Mouse (Mus musculus) testis, adult 2 months (tissue): ENCODE results near the gene E2f4. TPM values are rescaled to one million over a fixed set of nuclear protein-coding genes. Genes with fewer than 3 reads are reported as not detected.
A peak's percentile ranks its signal among the peaks of the same experiment; 100 is the strongest.

ENCODE experiments used
- H3K27ac ChIP-seq: fragments of 200-500 bp; 2 replicates; pipeline ENCODE4 v1.5.1; 2012; ENCODE audit warnings: low read depth, low read length; ENCODE audit not compliant: control insufficient read depth, insufficient read depth
- H3K27me3 ChIP-seq: fragments of 200-500 bp; 2 replicates; pipeline ENCODE4 v1.6.1; 2012; ENCODE audit warnings: mild to moderate bottlenecking, low read length, moderate library complexity; ENCODE audit not compliant: control insufficient read depth, insufficient read depth
- H3K36me3 ChIP-seq: fragments of 200-500 bp; 2 replicates; pipeline ENCODE4 v1.6.1; 2012; ENCODE audit warnings: mild to moderate bottlenecking, low read length; ENCODE audit not compliant: control insufficient read depth, insufficient read depth
- H3K4me1 ChIP-seq: fragments of 200-500 bp; 2 replicates; pipeline ENCODE4 v1.6.1; 2012; ENCODE audit warnings: low read length; ENCODE audit not compliant: control insufficient read depth, insufficient read depth
- H3K4me3 ChIP-seq: fragments of 200-500 bp; 2 replicates; pipeline ENCODE4 v1.5.1; 2012; ENCODE audit warnings: low read depth, mild to moderate bottlenecking, low read length, moderate library complexity, mixed read lengths; ENCODE audit not compliant: control insufficient read depth
- CTCF ChIP-seq: fragments of 200-500 bp; IDR thresholded peaks from 2 replicates; pipeline ENCODE4 v1.5.1; 2012; ENCODE audit warnings: low read depth, mild to moderate bottlenecking, inconsistent platforms, low read length, moderate library complexity; ENCODE audit not compliant: control insufficient read depth, insufficient read depth, insufficient replicate concordance
- POLR2A ChIP-seq: fragments of 200-500 bp; IDR thresholded peaks from 2 replicates; pipeline ENCODE4 v1.6.1; 2012; ENCODE audit warnings: low read depth, mild to moderate bottlenecking, inconsistent platforms, low read length, moderate library complexity; ENCODE audit not compliant: control insufficient read depth
- polyA plus RNA-seq: library from polyadenylated mRNA; depleted of rRNA; stranded (reverse); fragments of >200 nt; gene quantifications from 2 replicates; pipeline ENCODE4 v1.2.3, GENCODE M21; 2012; rRNA removed

E2f4 gene
- 64.1 and 67.7 TPM in 2 replicates for polyA plus RNA-seq

DNA sequence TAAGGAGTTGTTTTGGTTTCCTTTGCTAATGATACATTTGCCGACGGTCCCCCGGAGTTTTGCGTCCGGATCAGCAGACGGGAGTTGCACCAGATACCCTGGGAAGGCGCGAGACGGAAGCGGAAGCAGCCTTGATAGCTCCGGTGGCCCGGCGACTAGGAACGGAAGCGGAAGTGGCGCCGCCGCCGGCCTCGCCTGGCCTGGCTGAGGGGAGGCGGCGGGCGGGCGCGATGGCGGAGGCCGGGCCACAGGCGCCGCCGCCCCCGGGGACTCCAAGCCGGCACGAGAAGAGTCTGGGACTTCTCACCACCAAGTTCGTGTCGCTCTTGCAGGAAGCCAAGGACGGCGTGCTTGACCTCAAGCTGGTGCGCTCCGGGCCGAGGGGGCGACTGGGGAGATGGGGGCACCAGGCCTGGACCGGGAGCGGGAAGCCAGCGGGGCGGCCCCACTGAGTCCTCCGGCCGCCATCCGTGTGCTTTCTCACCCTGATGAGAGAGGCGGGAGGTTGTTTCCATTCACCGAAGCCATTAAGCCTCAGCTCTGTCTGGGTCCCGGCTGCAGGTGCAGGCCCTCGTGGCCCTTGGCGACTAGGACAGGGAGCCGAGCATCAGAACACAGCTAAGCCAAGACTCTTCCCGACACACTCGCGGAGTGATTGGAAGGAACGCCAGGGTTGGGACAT, at the start of gene E2f4:
Gene E2f4, plus strand, starts transcription at position 153 of the 682 bp plus-strand sequence.
- TF ChIP-seq CTCF (no peak), POLR2A (peak; percentile 69; the same call in 1 of the 2 replicates)
- Histone ChIP-seq H3K36me3 (peaks cover 2% of the 10 kb centered on the region; the same call in 1 of the 2 replicates), H3K4me1 (peaks cover 10% of the 10 kb centered on the region), H3K4me3 (peak within 1 kb of the TSS; percentile 94), H3K27me3 (no peaks in the 10 kb centered on the region), H3K27ac (peak within 1 kb of the TSS; percentile 75)

DNA sequence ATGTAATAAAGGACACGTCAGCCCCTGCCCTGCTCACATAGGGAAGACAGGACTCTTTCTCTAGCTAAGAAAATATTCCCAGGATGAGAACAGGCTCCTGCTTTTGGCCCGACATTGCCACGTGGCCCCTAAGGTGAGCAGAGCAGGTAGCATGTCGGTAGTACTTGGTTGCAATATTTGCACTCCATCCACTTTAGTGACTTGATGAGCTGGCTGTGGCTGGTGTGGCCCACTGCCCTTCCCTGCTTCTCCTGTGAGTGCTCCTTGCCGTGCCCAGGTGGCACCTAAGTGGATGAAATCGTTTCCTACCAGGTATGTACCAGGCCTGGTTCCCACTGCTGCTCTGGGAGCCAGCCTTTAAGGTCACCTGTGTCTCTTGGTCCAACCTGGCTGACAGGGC, 45.5 kb upstream of the E2f4 start:
- peaks cover 3% of the 10 kb centered on the region; the same call in 1 of the 2 replicates for H3K36me3 ChIP-seq
- no peak overlapping the region for H3K4me3 ChIP-seq
- no peak overlapping the region for H3K27ac ChIP-seq
- H3K27me3 ChIP-seq: no peaks in the 10 kb centered on the region
- H3K4me1 ChIP-seq: peaks cover 22% of the 10 kb centered on the region
- TF ChIP-seq CTCF (no peak), POLR2A (no peak)

DNA sequence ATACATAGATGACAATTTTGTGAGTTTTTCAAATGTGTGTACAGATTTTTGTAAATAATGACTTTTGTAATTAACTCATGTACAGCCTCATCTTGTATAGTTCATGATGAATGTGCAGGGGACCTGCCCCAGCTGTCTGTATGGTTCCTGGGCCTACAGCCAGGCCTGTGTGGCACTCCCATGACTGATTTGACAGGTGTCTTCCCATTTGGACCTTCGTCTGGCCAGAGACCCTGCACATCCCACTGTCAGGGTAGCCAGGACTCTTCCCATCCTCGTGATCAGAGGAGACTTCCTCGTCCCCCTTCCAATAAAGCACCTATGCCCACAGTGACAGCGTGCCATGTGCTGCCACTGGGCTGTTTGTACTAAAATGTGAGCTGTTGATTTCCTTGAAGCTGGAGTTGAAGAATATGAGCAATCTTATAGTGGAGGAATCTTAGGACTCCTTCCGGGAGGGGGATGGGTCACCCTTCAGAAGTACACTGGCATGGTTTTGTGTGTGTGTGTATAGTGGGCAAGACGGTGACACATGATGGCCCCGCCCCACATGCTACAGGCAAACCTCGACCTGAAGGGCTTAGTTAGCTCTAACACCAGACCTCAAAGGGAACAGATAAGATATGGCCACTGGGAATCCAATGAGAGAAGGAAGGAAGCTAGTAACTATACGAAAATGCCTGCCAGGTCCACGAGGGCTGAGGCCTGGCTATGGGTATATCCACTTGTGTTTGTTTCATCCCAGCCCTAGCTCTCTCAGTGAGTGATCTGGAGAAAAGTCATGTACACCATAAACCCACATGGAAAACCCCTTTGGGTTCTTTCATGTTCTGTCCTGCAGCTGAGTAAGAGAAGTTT, 44.6 kb upstream of the E2f4 start:
- peaks cover 3% of the 10 kb centered on the region; the same call in 1 of the 2 replicates for H3K36me3 ChIP-seq
- TF ChIP-seq POLR2A (no peak), CTCF (no peak)
- H3K4me3 ChIP-seq: no peak overlapping the region
- H3K27ac ChIP-seq: no peak overlapping the region
- H3K4me1 ChIP-seq: peaks cover 22% of the 10 kb centered on the region
- no peaks in the 10 kb centered on the region for H3K27me3 ChIP-seq

DNA sequence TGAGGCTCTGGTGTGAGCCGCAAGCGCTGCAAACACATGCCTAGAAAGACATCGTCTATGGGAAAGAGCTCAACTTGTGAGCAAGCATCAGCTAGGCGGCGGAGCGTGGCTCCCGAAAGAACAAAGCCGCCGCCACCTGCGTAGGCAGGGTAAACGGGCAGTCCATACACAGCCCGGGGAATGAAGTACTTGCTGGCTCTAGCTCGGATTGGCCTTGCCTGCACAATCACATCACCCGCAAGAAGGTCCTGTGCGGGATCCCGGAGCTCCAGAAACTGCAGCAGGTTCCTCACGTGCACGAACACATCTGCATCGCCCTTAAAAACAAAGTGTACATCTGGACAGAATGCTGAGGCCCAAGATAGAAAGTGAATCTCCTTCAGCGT, 43.7 kb upstream of the E2f4 start:
- Histone ChIP-seq H3K36me3 (peaks cover 3% of the 10 kb centered on the region; the same call in 1 of the 2 replicates), H3K4me3 (peak overlapping the region; percentile 79), H3K27me3 (no peaks in the 10 kb centered on the region), H3K4me1 (peaks cover 24% of the 10 kb centered on the region), H3K27ac (0 out of 2 replicates have a peak overlapping the region, but pooled peaks have one; percentile 25)
- TF ChIP-seq CTCF (no peak), POLR2A (no peak)

DNA sequence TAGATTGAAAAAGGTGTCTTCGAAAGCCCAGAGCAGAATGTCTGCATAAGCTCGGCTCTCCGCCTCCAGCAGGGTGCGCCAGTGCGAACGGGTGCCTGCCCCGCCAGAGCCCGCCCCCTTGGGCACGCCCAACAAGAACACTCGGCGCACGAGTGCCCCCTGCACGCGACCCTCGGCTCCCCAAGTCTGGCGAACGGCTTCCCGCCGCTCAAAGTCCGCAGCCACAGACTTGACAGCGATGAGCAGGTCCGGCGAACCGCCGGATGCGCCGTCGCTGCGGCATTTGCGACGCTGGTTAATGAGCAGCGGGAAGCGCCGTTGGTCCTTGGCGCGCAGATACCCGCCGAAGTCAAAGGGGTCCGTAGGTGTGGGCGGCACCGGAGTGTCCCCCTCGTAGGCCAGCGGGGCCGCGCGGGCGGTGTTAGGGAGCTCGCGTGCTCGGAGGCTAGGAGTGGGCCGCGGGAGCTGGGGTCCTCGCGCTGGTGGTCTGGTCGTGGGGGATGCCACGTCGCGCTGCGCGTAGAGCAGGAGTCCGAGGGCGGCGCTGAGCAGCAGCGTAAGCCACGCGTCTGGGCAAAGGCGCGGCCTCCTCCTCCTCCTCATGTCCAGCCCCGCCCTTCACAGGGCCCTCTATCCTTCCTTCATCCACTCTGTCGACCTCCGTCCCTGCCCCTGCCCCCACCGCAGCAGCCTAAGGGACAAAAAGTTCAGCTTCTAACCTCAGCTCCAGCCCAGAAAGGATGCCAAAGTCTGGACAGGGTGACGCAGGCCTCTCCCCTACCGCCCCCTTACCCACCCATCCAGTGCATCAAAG, 43.1 kb upstream of the E2f4 start:
- Histone ChIP-seq H3K27me3 (no peaks in the 10 kb centered on the region), H3K4me1 (peaks cover 26% of the 10 kb centered on the region), H3K4me3 (peak overlapping the region; percentile 79), H3K36me3 (peaks cover 3% of the 10 kb centered on the region; the same call in 1 of the 2 replicates), H3K27ac (peak overlapping the region; percentile 67)
- TF ChIP-seq CTCF (peak; percentile 54; the same call in 1 of the 2 replicates), POLR2A (no peak)

DNA sequence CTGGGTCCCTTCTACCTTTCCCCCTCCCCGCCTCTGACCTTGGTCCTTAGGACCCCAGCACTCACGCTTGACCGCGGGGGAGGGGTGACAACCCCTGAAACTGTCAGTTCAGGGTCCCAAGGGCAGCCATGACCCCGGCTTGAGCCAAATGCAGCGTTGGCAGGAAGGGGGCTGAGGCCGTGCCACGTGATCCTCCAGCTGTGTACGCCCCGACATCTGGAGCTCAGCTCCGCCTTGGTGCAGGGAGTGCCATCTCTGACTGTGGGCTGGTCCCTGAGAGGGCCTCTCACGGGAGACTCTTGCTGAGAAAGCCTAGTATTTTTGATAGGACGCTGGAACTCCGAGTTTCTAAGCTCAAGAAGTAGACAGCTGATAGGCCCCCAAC, 42.5 kb upstream of the E2f4 start, which contains the start of gene B3gnt9:
Gene B3gnt9, minus strand, starts transcription at position 188 of the 385 bp plus-strand sequence.
- Histone ChIP-seq H3K4me3 (peak within 1 kb of the TSS; percentile 79), H3K4me1 (peaks cover 29% of the 10 kb centered on the region), H3K27me3 (no peaks in the 10 kb centered on the region), H3K36me3 (no peaks in the 10 kb centered on the region), H3K27ac (peak within 1 kb of the TSS; percentile 67)
- TF ChIP-seq CTCF (no peak), POLR2A (no peak)
